Mouse (Mus musculus) stomach, adult 2 months (tissue): ENCODE measurements around the gene Ppm1a. TPM values are rescaled to one million over a fixed set of nuclear protein-coding genes. Genes with fewer than 3 reads are reported as not detected.

Experiments used
- polyA plus RNA-seq: library from polyadenylated mRNA; depleted of rRNA; stranded (reverse); fragments of >200 nt; gene quantifications from 2 replicates; pipeline ENCODE4 v1.2.3, GENCODE M21; 2012; rRNA removed

Gene Ppm1a
- 15.8 and 17.6 TPM in 2 replicates for polyA plus RNA-seq

GRCm38 (mm10) chr12:72757086-72757485 is at the start of gene Ppm1a:
Gene Ppm1a (plus strand): TSS chr12:72757455.

Other genes with a start within 250 kb of the Ppm1a start
- gene Pcnx4, start 221.1 kb upstream of the Ppm1a start, polyA plus RNA-seq, result 0.67 and 0.89 TPM in 2 replicates
- gene Gm4756, start 107.8 kb upstream of the Ppm1a start, polyA plus RNA-seq, result not detected in 2 replicates
- gene Dhrs7, start 92.5 kb upstream of the Ppm1a start, polyA plus RNA-seq, result 4.0 and 6.2 TPM in 2 replicates
- gene Six6, start 182.4 kb downstream of the Ppm1a start, polyA plus RNA-seq, result not detected in 2 replicates
- gene 4930447C04Rik, start 183.3 kb downstream of the Ppm1a start, polyA plus RNA-seq, result not detected in 2 replicates